Mouse (Mus musculus) retina, adult 2 months (tissue): ENCODE measurements around the gene Slc27a5.

ENCODE experiments used
- DNase-seq: peaks from one replicate; pipeline ENCODE4 v3.0.0-alpha.2; 2012; ENCODE audit warnings: low read depth, low spot score

The Slc27a5 gene

GRCm38 (mm10) chr7:12985724-12986123 lies 12.3 kb downstream of the Slc27a5 start:
- DNase-seq: no peak

- no peak for DNase-seq
Measured at GRCm38 (mm10) chr7:12980291-12980690, 17.7 kb downstream of the Slc27a5 start.

GRCm38 (mm10) chr7:12979776-12980175 lies 18.2 kb downstream of the Slc27a5 start:
- no peak for DNase-seq

- DNase-seq: no peak
Measured at GRCm38 (mm10) chr7:12978931-12979722, 18.9 kb downstream of the Slc27a5 start.

GRCm38 (mm10) chr7:12977682-12978389 lies 20.2 kb downstream of the Slc27a5 start, which contains the start of gene Zfp446:
Zfp446 (plus strand) TSS chr7:12977848.
- DNase-seq: peak; percentile 93

GRCm38 (mm10) chr7:12970906-12971305 lies 27.1 kb downstream of the Slc27a5 start:
- DNase-seq: no peak

GRCm38 (mm10) chr7:12966104-12966845 lies 31.7 kb downstream of the Slc27a5 start:
- no peak for DNase-seq

GRCm38 (mm10) chr7:12965678-12966091 lies 32.3 kb downstream of the Slc27a5 start, which contains the start of gene Zfp324:
Zfp324 (plus strand) TSS chr7:12965838.
- DNase-seq: peak; percentile 74

- DNase-seq: no peak
Measured at GRCm38 (mm10) chr7:12961511-12962141, 36.4 kb downstream of the Slc27a5 start.

GRCm38 (mm10) chr7:12959718-12960117 lies 38.3 kb downstream of the Slc27a5 start:
- DNase-seq: no peak

- no peak for DNase-seq
Measured at GRCm38 (mm10) chr7:12958948-12959347, 39.0 kb downstream of the Slc27a5 start.

GRCm38 (mm10) chr7:12957511-12957910 lies 40.5 kb downstream of the Slc27a5 start:
- no peak for DNase-seq

GRCm38 (mm10) chr7:12954896-12955295 lies 43.1 kb downstream of the Slc27a5 start:
- no peak for DNase-seq

- DNase-seq: no peak
Measured at GRCm38 (mm10) chr7:12949872-12950229, 48.1 kb downstream of the Slc27a5 start.

GRCm38 (mm10) chr7:12949032-12949871 lies 48.7 kb downstream of the Slc27a5 start:
- peak; percentile 64 for DNase-seq

- DNase-seq: no peak
Measured at GRCm38 (mm10) chr7:12943488-12943887, 54.5 kb downstream of the Slc27a5 start.

- DNase-seq: no peak
Measured at GRCm38 (mm10) chr7:12940599-12940998, 57.4 kb downstream of the Slc27a5 start.
